Mouse (Mus musculus): Measurements from ENCODE around the gene Pttg1ip. TPM values are rescaled to one million over a fixed set of nuclear protein-coding genes. Genes with fewer than 3 reads are reported as not detected.

The Pttg1ip gene
- polyA plus RNA-seq, 1 experiment = 131 TPM

DNA sequence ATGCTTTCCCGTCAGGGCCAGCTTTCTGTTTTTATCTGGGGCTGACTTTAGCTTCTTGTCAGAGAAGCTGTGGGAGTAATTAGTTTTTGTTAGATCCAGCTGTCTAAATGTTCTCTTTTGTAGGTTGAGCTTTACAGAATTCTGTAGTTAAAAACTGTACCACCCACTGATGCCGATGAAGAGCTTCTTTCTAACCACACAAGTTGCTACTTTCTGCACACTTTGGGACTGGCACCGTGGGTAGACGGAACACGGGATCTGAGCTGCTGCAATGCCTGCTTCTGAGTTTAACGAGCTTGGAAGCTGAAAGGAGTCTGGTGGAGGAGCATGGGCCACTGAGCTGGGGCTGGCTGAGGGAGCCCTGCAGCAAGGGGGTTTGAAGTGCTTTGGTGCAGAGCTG, 10.0 kb downstream of the Pttg1ip start:
- TF ChIP-seq CTCF (IDR thresholded peaks at IDR 0.05; ENCODE audit: control insufficient read depth, insufficient read depth, insufficient replicate concordance, low read depth, low read length) = no peak
- no peak for TF ChIP-seq POLR2A (IDR thresholded peaks at IDR 0.05; ENCODE audit: control insufficient read depth, low read depth, low read length)
- Histone ChIP-seq H3K4me1 (ENCODE audit: control insufficient read depth, insufficient read depth, low read length) (peaks cover 2% of the 10 kb centered on the region), H3K27ac (ENCODE audit: control insufficient read depth, insufficient read depth, low read depth, low read length) (no peak overlapping the region), H3K4me3 (ENCODE audit: control insufficient read depth, low read depth, low read length) (no peak overlapping the region), H3K36me3 (ENCODE audit: control insufficient read depth, insufficient read depth, low read length) (no peaks in the 10 kb centered on the region; the same call in none of the 2 replicates), H3K27me3 (ENCODE audit: control insufficient read depth, insufficient read depth, low read length) (no peaks in the 10 kb centered on the region)

DNA sequence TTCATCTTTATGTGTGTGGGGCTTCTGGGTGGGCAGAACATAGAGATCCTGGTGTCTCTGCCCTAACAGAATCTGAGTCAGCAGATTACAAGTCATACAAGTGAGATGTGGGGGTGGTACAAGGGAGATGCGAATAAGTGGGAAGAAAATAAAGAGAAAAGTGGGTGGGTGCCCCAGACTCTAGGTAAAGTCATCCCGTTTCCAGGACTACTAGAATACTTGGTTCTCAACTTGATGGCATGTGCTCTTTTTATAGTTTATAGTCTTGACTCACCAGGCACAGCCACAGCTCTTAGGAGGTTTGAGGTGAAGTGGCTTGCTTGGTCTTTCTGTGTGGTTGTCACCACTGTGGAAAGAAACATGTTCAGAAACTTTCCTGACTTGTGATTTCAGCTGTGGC, 14.5 kb downstream of the Pttg1ip start:
- H3K36me3 ChIP-seq (ENCODE audit: control insufficient read depth, insufficient read depth, low read length) = no peaks in the 10 kb centered on the region; the same call in none of the 2 replicates

DNA sequence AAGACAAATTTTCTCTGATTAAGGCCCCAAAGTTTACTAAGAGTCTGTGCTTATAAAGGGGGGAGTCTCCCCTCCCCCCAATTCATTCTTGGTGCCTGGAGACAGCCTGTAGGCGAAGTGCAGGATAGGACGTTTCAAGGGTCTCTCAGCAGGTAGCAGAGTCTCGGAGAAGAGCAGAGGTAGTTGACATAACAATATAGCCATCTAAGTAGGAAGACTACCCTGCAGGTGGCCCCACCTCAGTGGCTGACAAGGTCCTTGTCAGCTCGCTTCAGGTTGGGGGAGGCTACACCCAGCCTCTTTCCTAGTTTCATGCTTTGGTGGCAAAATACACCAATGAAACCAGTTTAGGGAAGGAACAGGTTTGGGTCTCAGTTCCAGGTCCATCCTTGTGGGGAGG, 21.5 kb downstream of the Pttg1ip start:
- no peak overlapping the region for H3K4me3 ChIP-seq (ENCODE audit: control insufficient read depth, low read depth, low read length)
- TF ChIP-seq POLR2A (IDR thresholded peaks at IDR 0.05; ENCODE audit: control insufficient read depth, low read depth, low read length) (no peak), CTCF (IDR thresholded peaks at IDR 0.05; ENCODE audit: control insufficient read depth, insufficient read depth, insufficient replicate concordance, low read depth, low read length) (no peak)
- H3K36me3 ChIP-seq (ENCODE audit: control insufficient read depth, insufficient read depth, low read length) = no peaks in the 10 kb centered on the region
- peaks cover 24% of the 10 kb centered on the region for H3K4me1 ChIP-seq (ENCODE audit: control insufficient read depth, insufficient read depth, low read length)
- no peaks in the 10 kb centered on the region for H3K27me3 ChIP-seq (ENCODE audit: control insufficient read depth, insufficient read depth, low read length)
- no peak overlapping the region for H3K27ac ChIP-seq (ENCODE audit: control insufficient read depth, insufficient read depth, low read depth, low read length)

More for the DNA sequence above, 14.5 kb downstream of the Pttg1ip start:
- H3K27me3 ChIP-seq (ENCODE audit: control insufficient read depth, insufficient read depth, low read length) = no peaks in the 10 kb centered on the region
- H3K4me3 ChIP-seq (ENCODE audit: control insufficient read depth, low read depth, low read length) = no peak overlapping the region
- TF ChIP-seq CTCF (IDR thresholded peaks at IDR 0.05; ENCODE audit: control insufficient read depth, insufficient read depth, insufficient replicate concordance, low read depth, low read length) (no peak), POLR2A (IDR thresholded peaks at IDR 0.05; ENCODE audit: control insufficient read depth, low read depth, low read length) (no peak)
- H3K27ac ChIP-seq (ENCODE audit: control insufficient read depth, insufficient read depth, low read depth, low read length) = no peak overlapping the region
- peaks cover 2% of the 10 kb centered on the region for H3K4me1 ChIP-seq (ENCODE audit: control insufficient read depth, insufficient read depth, low read length)

DNA sequence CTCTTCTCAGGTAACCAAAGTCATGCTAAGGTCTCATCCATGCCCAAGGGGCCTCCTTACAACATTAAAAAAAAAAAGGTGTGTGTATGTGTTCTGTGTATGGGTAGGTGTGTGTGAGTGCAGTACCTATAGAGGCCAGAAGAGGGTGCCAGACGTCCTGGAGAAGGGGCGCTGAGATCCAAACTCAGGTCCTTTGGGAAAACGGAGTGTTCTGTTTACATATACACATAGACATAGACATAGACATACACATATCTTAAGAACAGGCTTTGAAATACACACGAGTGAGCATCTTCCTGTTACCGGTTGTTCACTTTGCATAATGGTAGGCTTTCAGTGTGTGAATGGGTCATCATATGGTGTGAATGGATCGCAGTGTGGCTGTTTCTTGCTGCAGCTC, 22.6 kb downstream of the Pttg1ip start:
- TF ChIP-seq CTCF (IDR thresholded peaks at IDR 0.05; ENCODE audit: control insufficient read depth, insufficient read depth, insufficient replicate concordance, low read depth, low read length) (peak; percentile 61; the same call in 1 of the 2 replicates), POLR2A (IDR thresholded peaks at IDR 0.05; ENCODE audit: control insufficient read depth, low read depth, low read length) (no peak)
- H3K36me3 ChIP-seq (ENCODE audit: control insufficient read depth, insufficient read depth, low read length) = peaks cover 2% of the 10 kb centered on the region; the same call in 1 of the 2 replicates
- peaks cover 24% of the 10 kb centered on the region for H3K4me1 ChIP-seq (ENCODE audit: control insufficient read depth, insufficient read depth, low read length)
- H3K4me3 ChIP-seq (ENCODE audit: control insufficient read depth, low read depth, low read length) = no peak overlapping the region
- no peaks in the 10 kb centered on the region for H3K27me3 ChIP-seq (ENCODE audit: control insufficient read depth, insufficient read depth, low read length)
- no peak overlapping the region for H3K27ac ChIP-seq (ENCODE audit: control insufficient read depth, insufficient read depth, low read depth, low read length)

DNA sequence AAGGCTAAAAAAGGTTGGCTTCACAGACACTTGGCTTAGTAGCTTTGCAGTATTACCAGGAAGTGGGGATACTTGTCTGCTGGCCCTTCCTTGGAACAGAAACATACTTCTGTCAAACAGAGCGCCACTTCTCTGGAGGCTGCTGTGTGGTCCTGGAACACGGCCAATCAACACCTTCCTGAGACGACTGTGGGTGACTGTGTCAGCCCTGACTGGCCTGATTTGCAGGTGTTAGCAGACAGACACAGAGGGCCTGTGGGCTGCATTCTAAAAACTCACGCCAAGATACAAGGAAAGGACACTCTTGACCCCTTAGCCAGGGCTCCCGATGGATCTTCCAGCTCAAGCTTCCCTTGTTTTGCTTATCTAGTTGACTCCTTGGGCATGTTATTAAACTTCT, 23.4 kb downstream of the Pttg1ip start:
- H3K4me3 ChIP-seq (ENCODE audit: control insufficient read depth, low read depth, low read length) = no peak overlapping the region
- H3K27ac ChIP-seq (ENCODE audit: control insufficient read depth, insufficient read depth, low read depth, low read length) = peak overlapping the region; percentile 91
- H3K4me1 ChIP-seq (ENCODE audit: control insufficient read depth, insufficient read depth, low read length) = peaks cover 24% of the 10 kb centered on the region
- TF ChIP-seq POLR2A (IDR thresholded peaks at IDR 0.05; ENCODE audit: control insufficient read depth, low read depth, low read length) (no peak), CTCF (IDR thresholded peaks at IDR 0.05; ENCODE audit: control insufficient read depth, insufficient read depth, insufficient replicate concordance, low read depth, low read length) (no peak)
- H3K27me3 ChIP-seq (ENCODE audit: control insufficient read depth, insufficient read depth, low read length) = no peaks in the 10 kb centered on the region
- H3K36me3 ChIP-seq (ENCODE audit: control insufficient read depth, insufficient read depth, low read length) = peaks cover 2% of the 10 kb centered on the region; the same call in 1 of the 2 replicates

DNA sequence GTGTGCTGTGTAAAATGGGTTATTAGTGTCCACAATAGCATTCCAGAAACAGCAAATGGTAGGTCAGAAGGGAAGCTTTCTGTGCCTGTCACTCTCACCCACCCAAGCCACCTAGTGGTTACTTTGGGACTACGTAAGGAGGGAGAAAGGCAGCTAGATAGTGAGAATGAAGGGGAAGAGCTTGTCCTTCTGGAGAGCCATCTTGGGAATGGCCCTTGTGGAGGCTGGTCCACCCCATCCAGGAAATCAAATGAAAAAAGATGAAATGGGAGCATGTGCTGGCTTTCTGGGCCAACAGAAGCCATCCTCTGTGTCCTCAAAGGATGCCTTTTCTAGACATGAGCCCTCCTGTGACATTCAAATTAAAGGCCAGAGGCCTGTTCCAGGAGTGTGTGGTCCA, 23.8 kb downstream of the Pttg1ip start:
- Histone ChIP-seq H3K36me3 (ENCODE audit: control insufficient read depth, insufficient read depth, low read length) (peaks cover 3% of the 10 kb centered on the region), H3K27me3 (ENCODE audit: control insufficient read depth, insufficient read depth, low read length) (no peaks in the 10 kb centered on the region), H3K4me1 (ENCODE audit: control insufficient read depth, insufficient read depth, low read length) (peaks cover 24% of the 10 kb centered on the region), H3K27ac (ENCODE audit: control insufficient read depth, insufficient read depth, low read depth, low read length) (peak overlapping the region; percentile 91), H3K4me3 (ENCODE audit: control insufficient read depth, low read depth, low read length) (peak overlapping the region; percentile 86)
- TF ChIP-seq CTCF (IDR thresholded peaks at IDR 0.05; ENCODE audit: control insufficient read depth, insufficient read depth, insufficient replicate concordance, low read depth, low read length) = peak; percentile 6; the same call in 1 of the 2 replicates
- no peak for TF ChIP-seq POLR2A (IDR thresholded peaks at IDR 0.05; ENCODE audit: control insufficient read depth, low read depth, low read length)

DNA sequence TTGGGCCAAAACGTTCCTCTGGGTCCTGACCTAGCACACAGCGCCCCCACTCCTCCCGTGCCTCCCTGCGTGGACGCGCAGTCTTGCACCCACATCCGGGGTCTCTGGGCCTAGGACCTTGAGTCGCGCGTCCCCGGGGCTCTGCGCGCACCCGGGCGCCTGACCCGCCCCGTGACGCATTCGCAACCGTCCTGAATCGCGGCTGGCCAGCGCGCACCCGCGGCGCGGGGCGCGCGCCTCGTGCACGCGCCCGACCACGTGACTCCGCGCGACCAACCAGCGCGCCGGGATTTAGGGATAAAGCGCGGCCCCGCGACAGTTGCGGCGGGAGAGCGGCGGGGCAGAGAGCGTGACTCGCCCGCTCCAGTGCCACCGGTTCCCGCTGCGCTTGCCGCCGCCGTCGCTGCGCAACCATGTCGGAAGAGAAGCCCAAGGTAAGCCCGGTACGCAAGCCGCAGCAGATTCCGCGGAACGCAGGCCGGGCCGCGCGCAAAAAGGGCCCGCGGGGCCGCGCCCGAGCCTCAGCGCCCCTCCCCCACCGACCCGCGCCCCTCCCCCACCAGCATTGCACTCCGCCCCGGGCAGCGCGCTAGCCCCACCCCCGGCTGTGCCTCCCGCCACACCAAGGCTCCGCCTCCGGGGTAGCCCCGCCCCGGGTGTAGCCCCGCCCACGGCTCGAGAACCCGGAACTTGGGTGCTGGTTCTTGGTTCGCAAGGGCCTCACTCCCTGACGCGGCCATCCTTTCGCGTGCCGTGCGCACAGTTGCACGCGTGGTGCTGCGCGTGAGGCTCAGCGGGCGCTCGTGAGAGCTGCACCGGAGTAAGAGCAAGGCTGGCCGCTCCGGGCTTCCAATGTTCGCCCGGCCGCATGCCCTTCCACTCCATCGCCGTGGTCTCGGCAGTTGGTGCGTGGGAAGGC, 24.6 kb downstream of the Pttg1ip start, which contains the start of the genes Sumo3 and Gm49325:
TSS of gene Sumo3 (plus strand) at position 190 of the 919 bp plus-strand sequence.
TSS of gene Gm49325 (plus strand) at position 290 of the 919 bp plus-strand sequence.
- Histone ChIP-seq H3K4me1 (ENCODE audit: control insufficient read depth, insufficient read depth, low read length) (peaks cover 24% of the 10 kb centered on the region), H3K4me3 (ENCODE audit: control insufficient read depth, low read depth, low read length) (peak within 1 kb of the TSS; percentile 91), H3K27ac (ENCODE audit: control insufficient read depth, insufficient read depth, low read depth, low read length) (peak within 1 kb of the TSS; percentile 91), H3K27me3 (ENCODE audit: control insufficient read depth, insufficient read depth, low read length) (no peaks in the 10 kb centered on the region), H3K36me3 (ENCODE audit: control insufficient read depth, insufficient read depth, low read length) (peaks cover 3% of the 10 kb centered on the region)
- TF ChIP-seq POLR2A (IDR thresholded peaks at IDR 0.05; ENCODE audit: control insufficient read depth, low read depth, low read length) (peak; percentile 64; the same call in 1 of the 2 replicates), CTCF (IDR thresholded peaks at IDR 0.05; ENCODE audit: control insufficient read depth, insufficient read depth, insufficient replicate concordance, low read depth, low read length) (no peak)

Measured in testis, adult 2 months (tissue).